Mouse (Mus musculus): ENCODE measurements around the gene Slc25a45.

- no peak for TF ChIP-seq POLR2A (IDR thresholded peaks at IDR 0.05; ENCODE audit: low read depth, low read length)
- no peak for TF ChIP-seq CTCF (IDR thresholded peaks at IDR 0.05; ENCODE audit: borderline replicate concordance, insufficient read depth, low read length)
Observed at GRCm38 (mm10) chr19:5879735-5880134, 2.1 kb downstream of the Slc25a45 start.
